Mouse (Mus musculus): ENCODE results near the gene Maml3. TPM values are rescaled to one million over a fixed set of nuclear protein-coding genes. Genes with fewer than 3 reads are reported as not detected.

Gene Maml3
- total RNA-seq, 2 experiments from 2014 or later, result 7.8 TPM

DNA sequence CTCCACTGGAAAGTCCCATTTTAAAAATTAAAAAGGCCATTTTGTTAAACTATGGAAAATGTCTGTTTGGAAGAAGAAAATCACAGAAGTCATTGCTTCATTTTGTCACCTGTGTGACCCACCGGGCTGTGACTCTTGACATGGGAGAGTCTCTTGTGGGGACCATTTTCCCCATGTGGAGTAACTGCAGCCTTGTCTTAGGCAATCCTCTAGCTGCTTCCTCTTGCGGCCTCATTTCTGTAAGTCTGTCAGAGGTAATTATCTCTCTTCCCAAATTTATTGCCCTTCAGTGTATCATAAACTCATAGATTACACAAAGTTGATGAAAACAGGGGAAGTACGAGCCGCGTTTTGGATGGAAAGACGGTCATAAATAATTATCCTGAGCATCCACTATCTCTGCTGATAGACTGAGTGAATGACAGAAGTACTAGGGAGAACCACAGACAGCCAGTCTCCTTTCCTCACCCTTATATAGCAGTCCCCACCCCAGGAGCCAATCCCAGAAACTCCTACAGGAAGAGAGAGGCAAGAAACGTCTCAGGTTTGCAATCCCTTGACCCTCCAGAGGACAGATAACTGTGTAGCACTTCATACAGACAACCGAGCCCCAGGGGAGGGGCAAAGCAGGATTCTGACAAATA lies 14.5 kb downstream of the Maml3 start:
- DNase-seq (ENCODE audit: low spot score in 2 of 2), result no peak

DNA sequence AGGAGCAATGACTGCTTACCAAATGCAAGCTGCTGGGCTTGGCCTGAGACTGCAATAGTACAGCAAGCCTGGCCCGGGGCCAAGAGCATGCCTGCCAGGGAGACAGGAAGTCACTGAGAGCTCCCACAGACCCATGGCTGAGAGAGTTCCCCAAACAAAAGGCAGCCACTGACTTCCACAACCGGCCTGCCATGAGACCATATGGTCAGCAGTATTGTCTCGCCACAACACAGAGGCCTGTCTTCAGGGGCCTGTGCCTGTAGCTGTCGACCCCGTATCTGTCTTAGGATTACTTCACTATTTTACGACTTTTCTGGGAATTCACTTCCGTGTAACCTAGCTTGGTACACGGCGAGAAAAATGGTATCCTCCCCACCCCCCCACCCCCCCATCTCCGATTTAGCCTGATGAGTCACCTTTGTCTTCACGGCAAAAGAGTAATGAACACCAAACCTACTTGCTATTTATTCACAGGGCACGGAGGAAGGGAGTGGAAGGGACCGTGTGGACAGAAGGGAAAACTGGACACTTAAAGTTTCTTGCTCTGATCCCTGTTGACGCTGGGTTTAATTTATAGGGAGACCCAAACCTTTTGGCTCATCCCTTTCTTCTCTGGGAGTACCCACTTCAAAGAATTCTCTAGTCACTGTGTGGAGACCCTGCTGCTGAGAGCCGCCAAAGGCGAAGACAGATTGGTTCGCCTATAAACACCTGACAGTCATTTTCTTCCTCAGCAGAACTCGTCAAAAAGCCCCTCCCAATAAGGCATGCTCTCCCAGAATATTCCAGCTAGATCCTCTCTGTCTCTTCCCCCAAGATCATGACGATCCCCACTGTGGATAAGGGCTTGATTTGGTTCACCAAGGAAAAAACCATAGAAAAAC lies 16.2 kb downstream of the Maml3 start:
- DNase-seq (ENCODE audit: low spot score in 2 of 2), result peak; percentile 56 to 83

DNA sequence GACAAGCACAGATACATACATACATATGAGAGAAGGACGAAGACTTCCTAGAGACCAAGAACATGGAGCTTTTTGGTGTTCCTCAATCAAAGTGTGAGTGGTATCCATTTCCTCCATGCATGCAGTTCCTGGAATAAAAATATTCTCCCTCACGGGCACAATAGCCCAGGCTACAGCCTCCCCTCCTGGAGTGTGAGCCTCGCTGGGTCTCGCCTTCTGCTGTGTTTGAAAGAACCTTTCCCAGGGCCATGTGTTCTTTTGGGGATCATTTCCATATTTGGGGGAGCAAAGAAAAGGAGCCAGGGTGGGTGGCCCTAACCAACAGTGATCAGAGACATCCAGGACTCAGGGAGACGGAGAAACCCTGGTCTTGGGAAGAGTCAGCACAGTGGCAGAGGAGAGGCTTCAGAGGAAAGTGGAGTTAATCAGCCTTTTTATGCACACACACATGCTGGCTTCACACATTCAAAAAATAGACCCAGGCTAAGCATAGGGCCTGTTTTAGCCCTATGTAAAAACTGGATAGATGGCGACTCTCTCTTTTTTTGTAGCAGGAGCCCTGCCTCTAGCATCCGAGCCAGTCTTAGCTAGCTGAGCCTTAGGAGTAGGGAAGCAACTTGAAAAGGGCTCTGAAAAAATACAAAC lies 17.1 kb downstream of the Maml3 start:
- DNase-seq (ENCODE audit: low spot score in 2 of 2), result peak in 1 of 2 experiments; percentile 9

DNA sequence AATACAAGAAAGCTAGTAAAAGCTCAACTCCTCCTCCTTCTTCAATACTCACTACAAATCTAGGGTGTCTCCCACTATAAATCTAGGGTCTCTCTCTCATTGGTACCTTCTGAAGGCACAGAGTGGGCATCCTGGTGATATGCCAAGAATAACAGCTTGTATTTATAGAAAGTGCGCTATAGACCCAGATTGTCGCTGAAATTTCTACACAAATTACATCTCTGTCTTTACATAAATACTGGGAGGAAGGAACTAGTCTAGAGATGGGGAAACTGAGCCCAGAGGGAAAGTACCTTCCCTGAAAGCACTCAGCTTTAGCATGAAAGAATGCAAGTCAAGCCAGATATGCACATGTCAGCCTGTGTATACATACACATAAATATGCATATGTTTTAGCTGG lies 26.1 kb downstream of the Maml3 start:
- no peak for DNase-seq (ENCODE audit: low spot score in 2 of 2)

DNA sequence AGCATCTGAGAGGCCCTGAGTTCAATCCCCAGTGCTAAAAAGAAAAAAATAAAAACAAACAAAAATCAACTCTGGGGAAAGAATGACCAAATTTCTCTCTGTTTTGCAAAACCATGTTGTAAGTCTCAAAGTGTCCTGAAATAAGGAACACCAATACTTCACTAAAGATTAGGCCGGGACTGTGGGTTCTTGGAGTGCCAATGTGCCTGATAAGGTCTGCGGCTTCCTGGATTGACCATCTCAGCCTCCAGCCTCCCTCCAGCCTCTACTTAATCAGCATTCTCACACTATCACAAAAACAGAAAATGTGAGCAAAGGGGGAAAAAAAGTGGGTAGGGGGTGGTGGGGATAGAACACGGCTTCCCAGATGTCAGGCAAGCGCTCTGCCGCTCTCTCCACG lies 30.9 kb downstream of the Maml3 start:
- no peak for DNase-seq (ENCODE audit: low spot score in 2 of 2)

DNA sequence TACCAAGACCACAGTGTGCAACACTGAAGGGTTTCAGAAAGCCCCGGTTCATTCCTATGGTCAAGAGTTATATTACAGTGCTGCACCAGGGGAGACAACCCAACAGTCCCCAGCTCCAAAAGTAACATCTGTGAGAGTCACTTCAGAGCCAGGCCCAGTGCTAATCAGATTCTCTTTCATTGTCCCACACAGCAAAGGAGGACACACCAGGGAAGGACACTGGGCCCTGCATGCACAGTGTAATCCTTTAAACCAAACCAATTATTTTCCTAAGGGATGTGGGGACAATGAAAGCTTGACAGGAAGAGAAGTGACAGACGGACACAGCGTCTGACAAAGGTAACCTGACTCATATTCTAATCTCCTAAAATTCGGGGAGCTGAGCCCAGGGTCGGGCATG lies 32.9 kb downstream of the Maml3 start:
- no peak for DNase-seq (ENCODE audit: low spot score in 2 of 2)

DNA sequence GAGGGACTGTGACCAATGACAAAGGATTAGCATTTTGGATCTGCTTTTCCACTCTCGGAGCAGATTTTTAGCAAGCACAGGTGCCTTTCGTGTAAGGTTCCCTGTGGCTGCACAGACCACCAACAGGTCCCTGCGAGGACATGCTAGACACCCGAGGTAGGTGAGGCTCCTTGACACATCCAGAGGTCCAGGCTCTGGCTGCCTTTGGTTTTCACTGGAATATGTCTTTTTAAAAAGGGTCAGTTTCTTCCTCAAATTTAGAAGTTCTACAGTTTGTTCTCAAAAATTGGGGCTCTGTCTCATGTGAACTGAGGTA lies 34.8 kb downstream of the Maml3 start:
- DNase-seq (ENCODE audit: low spot score in 2 of 2), result no peak

DNA sequence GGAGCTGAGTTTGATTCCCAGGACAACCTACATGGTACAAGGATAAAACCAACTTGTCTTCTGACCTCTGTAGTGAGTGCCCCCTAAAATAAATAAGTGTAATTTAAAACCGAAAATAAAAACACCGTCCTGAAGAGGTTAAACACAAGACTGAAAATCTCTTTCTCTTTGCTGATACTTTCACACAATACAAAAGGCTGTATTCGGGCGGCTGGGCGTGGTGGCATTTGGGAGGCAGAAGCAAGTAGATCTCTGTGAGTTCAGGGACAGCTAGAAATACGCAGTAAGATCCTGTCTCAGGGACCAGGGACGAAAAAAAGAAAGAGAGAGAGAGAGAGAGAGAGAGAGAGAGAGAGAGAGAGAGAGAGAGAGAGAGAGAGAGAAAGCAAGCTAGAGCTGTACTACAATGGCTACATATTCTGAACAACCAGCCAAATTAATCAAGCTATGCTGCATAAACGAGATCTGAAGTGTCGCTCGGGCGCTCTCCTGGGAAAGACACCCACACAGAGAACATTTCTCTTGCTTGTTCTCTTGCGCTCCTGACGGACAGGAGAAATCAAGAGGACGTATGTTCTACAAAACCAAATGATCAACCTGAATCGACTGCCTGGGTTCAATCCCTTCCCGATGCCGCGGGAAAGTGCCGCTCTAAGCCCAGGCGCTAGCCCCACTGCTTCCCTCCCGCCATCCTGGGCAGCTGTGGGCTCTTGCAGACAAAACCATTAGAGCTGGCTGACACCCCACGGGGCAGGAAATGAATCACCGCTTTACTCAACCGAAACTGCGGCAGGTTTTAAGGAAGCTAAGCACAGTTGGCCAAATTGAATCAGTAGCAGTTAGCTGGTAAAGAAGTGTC lies 35.3 kb downstream of the Maml3 start:
- peak; percentile 29 to 53 for DNase-seq (ENCODE audit: low spot score in 2 of 2)

DNA sequence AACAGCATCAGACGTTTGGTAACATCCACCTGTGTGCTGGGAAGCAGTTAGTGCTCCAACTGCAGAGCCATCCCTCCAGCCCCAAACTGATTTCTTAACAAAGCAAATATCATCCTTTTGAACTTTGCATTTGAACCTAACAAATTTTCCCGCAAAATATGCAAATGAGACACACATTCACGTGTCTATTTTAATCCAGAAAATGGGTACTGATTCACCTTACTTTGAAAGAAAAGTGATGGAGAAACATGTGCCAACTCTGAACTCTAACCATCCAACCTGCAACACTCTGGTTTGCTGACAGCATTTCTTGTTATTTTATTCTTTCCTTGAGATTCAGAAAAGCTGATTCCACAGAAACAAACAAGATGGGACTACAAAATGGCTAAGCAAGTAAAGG lies 36.0 kb downstream of the Maml3 start:
- no peak for DNase-seq (ENCODE audit: low spot score in 2 of 2)

DNA sequence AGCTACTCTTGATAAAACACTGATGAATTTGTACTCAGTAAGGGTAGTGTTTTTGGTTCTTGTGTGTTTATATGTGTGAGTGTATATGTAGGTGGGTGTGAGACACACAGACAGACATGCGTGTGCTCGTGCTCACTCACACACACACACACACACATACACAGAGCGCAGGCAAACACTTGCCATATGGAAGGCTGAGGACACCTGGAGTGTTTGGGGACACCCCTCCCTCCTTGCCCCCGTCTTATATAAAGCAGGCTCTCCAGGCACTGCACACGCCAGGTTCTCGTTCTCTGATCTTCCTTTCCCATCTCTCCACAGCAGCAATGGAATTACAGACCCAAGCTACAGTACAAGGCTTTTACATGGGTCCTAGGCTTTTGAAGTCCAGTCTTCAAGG lies 37.7 kb downstream of the Maml3 start:
- no peak for DNase-seq (ENCODE audit: low spot score in 2 of 2)

DNA sequence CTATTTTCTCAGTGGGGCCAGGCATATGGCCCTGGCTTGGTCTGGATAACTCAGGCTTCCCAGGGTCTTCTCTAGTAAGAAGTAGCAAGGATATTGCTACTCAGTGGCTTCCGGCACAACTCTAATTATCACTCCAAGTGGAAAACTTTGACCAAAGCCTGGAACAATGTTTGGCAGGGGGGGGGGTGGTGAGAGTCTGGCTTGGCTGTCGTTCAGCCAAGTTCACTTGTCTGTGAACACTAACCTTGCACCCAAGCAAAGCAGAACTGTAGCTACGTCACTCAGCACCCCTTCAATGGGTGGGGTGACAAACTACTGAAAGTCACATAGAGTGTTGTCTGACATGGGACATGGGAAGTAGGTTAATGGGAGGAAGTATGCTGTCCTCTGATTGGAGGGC lies 38.7 kb downstream of the Maml3 start:
- DNase-seq (ENCODE audit: low spot score in 2 of 2), result no peak

DNA sequence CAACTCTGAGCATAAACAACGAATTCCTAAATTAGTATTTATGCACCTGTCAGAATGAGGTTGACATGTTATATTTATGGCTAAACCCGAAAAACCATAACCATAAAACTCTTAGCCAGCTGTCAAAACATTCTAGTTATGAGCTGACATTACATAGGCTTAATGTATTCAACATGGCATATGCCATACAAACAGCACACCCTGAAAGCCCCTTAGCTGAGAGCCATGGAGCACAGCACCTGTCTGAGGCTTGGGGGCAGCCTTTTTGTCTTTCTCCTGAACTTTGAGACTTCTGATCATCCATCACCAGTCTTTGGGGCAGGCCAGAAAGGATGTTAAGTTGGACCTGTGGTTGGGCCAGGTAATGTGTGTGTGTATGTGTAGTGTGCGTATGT lies 41.6 kb downstream of the Maml3 start:
- DNase-seq (ENCODE audit: low spot score in 2 of 2), result no peak

DNA sequence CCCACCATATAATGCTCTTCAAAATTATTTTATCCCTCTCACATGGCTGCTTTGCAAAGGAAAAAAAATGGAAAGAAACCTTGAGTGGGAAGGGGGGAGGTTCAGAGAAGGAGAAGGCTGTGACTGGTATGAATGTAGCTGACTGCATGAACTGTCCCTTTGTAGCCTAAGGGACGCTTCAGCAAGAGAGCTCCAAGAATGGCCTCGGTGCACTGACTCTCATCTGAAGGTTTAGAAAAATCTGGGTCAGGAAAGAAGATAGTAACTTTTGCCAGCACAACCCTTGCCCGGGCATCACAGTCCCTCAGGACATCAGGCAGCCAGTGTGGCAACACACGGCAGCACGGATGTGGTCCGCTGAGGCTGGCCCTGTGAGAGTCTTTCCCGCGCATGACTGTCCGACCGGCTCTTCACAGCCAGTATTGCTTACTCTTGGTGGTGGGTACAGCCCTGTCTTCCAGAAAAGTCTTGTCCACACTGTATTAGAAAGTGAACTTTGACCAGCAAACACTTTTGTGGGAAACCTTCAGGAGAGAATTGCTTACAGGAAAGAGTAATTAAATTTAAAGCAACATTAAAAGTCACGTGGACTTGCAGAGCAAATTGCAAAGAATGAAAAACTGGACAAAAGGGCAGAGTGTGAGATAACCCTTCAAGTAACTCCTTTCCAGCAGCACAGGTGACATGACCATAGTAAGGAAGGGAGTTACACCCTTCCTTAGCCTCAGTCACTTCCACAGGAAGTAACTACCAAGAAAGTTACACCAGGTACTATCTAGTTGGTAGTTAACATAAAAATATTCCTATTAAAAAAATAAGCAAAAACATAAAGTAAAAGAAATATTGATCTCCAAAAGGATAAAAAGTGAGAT lies 42.3 kb downstream of the Maml3 start:
- no peak for DNase-seq (ENCODE audit: low spot score in 2 of 2)

DNA sequence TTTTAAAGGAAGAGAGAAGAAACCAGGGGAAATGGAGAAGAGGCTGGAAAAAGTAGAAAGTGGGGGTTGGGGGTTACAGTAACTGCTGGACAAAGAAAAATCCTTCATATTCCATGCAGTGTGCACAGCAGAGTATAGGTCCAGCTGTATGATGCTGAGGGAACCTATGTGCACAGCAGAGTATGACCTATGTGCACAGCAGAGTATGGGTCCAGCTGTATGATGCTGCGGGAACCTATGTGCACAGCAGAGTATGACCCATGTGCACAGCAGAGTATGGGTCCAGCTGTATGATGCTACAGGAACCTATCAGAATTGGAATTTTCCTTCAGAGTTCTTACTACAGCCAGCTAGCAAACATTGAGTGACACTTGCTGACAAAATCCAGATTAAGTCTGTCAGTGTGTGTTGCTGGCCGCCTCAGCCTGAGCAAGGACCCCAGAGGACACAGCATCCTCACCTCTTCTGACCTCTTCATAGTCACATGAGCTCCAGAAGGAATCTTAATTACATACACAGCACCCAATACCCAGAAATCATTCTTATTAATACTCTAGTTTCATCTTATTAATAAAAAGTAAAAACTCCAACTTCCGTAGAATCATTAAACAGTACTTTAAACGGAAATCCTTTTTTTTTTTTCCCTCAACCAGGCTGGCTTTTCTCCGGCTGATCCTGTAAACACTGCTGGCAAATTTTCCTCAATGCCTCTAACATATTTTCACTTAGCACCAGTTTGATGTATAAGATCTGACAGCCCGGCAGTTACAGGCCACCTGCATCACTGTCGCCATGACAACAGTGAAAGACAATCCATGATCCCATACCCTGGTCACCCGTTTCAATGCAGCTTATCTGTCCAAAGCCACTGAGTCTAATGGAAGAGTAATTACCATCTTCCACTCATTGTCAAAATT lies 43.1 kb downstream of the Maml3 start:
- no peak for DNase-seq (ENCODE audit: low spot score in 2 of 2)

DNA sequence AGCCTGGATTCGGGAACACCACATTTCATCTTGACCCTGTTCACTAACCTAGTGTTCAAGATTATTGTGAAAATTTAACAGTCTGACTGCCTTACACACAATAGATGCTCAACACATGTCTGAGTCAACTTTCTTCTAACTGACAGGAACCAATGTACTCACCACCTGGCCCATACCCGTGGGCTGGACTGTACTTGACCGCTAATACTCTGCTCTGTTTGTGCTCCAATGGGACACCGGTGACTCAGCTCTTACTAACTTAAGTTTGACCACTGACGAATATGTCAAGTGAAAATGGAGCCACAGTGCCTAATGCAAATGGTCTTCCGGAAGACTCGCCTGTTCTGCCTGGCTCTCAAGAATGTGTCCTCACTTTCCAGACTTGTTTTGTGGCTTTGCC lies 44.0 kb downstream of the Maml3 start:
- DNase-seq (ENCODE audit: low spot score in 2 of 2), result no peak

DNA sequence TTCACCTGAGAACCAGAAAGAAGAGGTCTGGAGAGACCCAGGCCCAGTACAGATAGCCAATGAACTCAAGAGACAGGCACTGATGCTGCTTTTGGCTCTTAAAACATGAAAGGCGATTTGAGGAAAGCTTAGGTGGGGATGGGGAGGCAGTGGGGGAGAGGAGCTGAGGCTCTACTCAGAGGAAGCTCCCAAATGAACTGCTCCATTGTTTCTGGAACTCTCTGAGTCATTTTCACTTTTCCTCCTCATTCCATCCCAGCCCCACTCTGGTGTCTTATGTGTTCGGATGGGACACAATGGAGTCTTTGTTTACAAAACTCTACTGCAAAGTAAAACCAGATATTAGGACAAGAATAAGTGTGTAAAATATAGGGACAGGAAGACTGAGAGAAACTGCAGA lies 53.1 kb downstream of the Maml3 start:
- DNase-seq (ENCODE audit: low spot score in 2 of 2), result no peak

DNA sequence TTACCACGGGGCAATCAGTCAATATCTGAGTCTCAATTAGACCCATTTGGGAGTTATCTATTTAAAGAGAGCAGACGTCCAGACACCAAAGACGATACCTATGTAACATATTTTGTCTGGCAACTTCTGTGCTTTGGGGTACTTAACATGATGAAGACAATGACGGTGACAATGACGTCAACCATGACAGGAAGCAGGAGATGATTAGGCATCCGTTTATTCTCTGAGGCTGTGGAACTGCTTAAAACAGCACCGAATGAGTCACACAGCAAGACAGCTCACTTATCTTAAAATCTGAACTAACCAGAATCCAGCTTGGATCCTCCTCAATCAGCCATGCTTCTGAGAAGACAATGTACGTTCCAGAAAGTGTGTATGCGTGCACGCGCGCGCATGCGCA lies 56.8 kb downstream of the Maml3 start:
- DNase-seq (ENCODE audit: low spot score in 2 of 2), result peak in 1 of 2 experiments; percentile 34

DNA sequence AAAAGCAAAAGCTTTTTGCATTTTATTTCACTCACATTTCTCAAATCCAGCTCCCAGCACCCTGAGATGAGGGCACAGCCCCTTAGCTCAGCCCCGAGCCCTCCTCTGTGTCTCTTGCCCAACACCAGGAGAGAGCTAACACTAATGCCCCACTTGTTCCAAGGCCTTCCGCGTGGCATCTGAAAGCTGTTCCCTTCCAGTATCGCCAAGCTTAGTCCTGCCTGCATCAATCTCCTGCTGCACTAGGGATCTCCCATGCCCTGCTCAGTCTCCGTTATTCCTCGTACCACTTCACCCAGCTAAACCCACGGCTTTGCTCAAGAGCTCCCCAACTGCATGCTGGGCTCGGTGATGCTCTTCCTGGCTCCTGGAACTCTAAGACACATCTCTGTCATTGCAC lies 57.3 kb downstream of the Maml3 start:
- DNase-seq (ENCODE audit: low spot score in 2 of 2), result no peak

DNA sequence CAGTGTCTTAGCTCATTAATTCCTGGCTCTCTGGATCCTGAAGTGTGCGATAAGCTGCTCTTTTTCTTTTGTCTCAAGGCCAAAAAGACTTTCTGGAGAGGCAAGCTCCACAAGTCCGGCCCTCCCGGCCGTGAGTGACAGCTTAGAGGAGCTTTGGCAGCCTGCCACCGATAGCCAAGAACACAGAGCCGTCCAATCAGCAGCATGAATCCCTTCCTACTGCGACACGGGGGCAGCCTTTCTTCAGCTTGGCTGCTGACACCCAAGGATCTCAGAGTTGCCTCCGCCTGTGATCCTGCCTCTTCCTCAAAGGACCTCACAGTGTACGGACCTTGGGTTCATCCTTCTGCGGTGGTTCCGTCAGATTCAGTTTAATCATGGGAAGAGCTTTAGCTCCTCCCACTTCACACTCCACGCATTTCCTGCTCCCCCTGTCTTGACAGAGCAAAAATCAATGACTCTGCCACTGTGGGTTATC lies 57.9 kb downstream of the Maml3 start:
- peak; percentile 69 to 86 for DNase-seq (ENCODE audit: low spot score in 2 of 2)
